Mouse (Mus musculus) Patski (cell line): ENCODE measurements around the gene Exoc5. TPM values are rescaled to one million over a fixed set of nuclear protein-coding genes. Genes with fewer than 3 reads are reported as not detected.

Experiments
- ATAC-seq: fragments of 100-300 bp; one replicate; pipeline ENCODE4 v1.8.0; 2021
- CTCF ChIA-PET: fragments of 350-600 bp; sonication (Branson Sonifier 250); formaldehyde crosslinking; loops from one replicate; lab custom pipeline; 2022; ENCODE audit warnings: inconsistent platforms; lab: Charles Lee
- POLR2A ChIA-PET: fragments of 350-600 bp; sonication (Branson Sonifier 250); formaldehyde crosslinking; loops from one replicate; lab custom pipeline; 2022; ENCODE audit warnings: antibody characterized with exemption, inconsistent platforms; lab: Charles Lee
- DNase-seq: peaks from one replicate; pipeline ENCODE4 v3.0.0-alpha.2; 2011; ENCODE audit warnings: low read depth, low spot score
- H3K27me3 ChIP-seq: fragments of 371-371 bp; one replicate; pipeline ENCODE4 v1.5.1; 2021
- CTCF ChIP-seq: fragments of 100-300 bp; IDR thresholded peaks from one replicate; pipeline ENCODE4 v1.5.1; 2021
- in situ Hi-C: fragments of 300-500 bp; cut with MboI; formaldehyde crosslinking; loops from 3 replicates; pipeline ENCODE4 v1.11.1; 2018; ENCODE audit warnings: low pct_unique_long_range_greater_than_20kb, mixed read lengths
- polyA plus RNA-seq: library from polyadenylated mRNA; unstranded; gene quantifications from one replicate; pipeline ENCODE4 v1.2.3, GENCODE M21; 2021

Exoc5 gene
- polyA plus RNA-seq, 1 experiment from 2014 or later, result 38.4 TPM

DNA sequence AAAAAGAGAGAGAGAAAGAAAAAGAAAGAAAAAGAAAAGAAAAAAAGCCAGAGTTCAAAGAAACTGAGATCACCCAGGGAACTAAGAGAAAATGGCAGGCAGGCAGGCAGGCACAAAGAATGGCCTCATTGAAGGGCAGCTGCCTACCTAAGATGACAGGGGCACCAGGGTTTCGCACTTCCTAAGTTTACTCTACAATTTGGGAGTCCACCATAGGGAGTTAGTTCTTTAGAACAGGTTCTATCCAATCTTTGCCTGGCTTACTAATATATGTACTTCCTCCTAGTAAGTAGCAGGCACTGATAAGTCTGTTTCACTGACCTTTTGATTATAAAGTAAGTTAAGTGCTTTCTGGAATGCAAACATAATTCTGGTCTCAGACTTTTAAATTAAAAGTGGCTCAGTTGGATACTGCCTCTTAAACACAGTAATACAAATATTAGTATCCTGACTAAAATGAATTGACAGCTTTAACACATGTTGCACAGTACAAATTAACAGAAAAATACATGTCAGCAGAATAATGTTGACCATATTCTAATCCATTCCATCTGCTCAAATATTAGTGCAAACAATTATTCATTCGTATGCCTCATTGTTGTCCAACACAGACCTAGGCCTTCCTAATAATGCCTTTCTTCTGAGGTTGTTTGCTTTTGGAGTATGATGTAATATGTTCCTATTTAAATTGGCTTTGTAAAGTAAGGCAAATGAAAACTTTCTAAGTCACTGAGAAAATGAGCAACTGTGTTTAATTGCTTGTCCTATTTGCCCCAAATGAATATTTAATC, 57.9 kb downstream of the Exoc5 start:
- CTCF ChIA-PET, result no interaction called here
- DNase-seq, result no peak
- in situ Hi-C loops, result loop anchor here (25.0 kb wide), 1 partner anchor 1271 kb away; no protein-coding TSS in a partner anchor
- no peak for ATAC-seq
- POLR2A ChIA-PET, result no interaction called here
- H3K27me3 ChIP-seq, result no peaks in the 10 kb centered on the region
- no peak for TF ChIP-seq CTCF

- ATAC-seq (no peak), DNase-seq (no peak)
- in situ Hi-C loops, result loop anchor here (25.0 kb wide), 1 partner anchor 1271 kb away; no protein-coding TSS in a partner anchor
- POLR2A ChIA-PET, result no interaction called here
- CTCF ChIA-PET, result interaction anchor here (0.9 to 1.4 kb wide), 2 partner anchors 10 to 23 kb away, joined by 3 to 4 read pairs; no protein-coding TSS in a partner anchor
- peak; percentile 26 for TF ChIP-seq CTCF
- H3K27me3 ChIP-seq, result no peaks in the 10 kb centered on the region
Measured at GRCm38 (mm10) chr14:49007979-49008378, 58.5 kb downstream of the Exoc5 start.

DNA sequence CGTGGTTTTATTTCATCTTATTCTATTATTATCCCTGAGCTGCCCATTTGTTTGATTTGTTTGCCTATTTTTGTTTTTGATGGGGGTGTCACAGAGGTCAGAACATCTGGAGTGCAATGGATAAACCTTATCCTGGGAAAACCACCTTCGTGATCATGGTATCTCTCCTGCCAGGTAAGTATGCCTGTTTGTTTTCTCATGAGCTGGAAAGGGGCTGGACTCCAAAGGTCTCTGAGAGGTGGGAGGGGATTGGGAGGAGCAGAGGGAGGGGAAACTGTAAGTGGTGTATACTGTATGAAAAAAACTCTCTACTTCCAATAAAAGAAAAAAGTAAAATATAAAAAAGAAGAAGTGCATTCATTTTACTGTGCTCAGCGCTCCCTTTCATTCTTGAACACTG, 64.8 kb downstream of the Exoc5 start:
- ATAC-seq (no peak), DNase-seq (no peak)
- TF ChIP-seq CTCF, result no peak
- ChIA-PET POLR2A (no interaction called here), CTCF (interaction anchor here (1.5 to 1.8 kb wide), 2 partner anchors 19 to 45 kb away, joined by 3 read pairs; no protein-coding TSS in a partner anchor)
- in situ Hi-C loops, result loop anchor here (25.0 kb wide), 1 partner anchor 1264 kb away; no protein-coding TSS in a partner anchor
- H3K27me3 ChIP-seq, result no peaks in the 10 kb centered on the region

- in situ Hi-C loops, result no loop called here
- ATAC-seq, result no peak
- no peak for DNase-seq
Measured at GRCm38 (mm10) chr14:48998795-48999194, 67.7 kb downstream of the Exoc5 start.

DNA sequence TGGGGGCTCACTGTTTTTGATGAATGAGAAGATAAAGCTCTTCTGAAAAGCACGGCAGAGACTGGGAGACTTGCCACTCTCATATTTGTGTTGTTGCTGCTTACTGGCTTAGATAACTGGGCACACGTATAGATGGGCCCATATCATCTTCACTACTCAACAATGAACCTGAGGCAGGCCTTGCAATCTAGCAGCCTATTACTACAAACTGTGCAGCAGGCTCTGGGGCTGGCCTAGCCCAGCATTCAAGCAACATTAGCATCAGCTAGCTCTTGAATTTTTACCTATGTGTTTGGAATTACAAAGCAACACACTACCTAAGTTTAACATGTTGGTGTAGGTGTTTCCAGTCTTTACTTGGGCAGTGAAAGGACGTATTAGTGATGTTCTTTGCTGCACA, 72.6 kb downstream of the Exoc5 start:
- TF ChIP-seq CTCF, result no peak
- no peak for ATAC-seq
- in situ Hi-C loops, result no loop called here
- no peak for DNase-seq
- H3K27me3 ChIP-seq, result no peaks in the 10 kb centered on the region
- POLR2A ChIA-PET, result no interaction called here
- CTCF ChIA-PET, result no interaction called here

More at GRCm38 (mm10) chr14:48998795-48999194, 67.7 kb downstream of the Exoc5 start:
- H3K27me3 ChIP-seq, result no peaks in the 10 kb centered on the region
- ChIA-PET CTCF (no interaction called here), POLR2A (no interaction called here)
- TF ChIP-seq CTCF, result no peak

GRCm38 (mm10) chr14:48992070-48992580, 74.3 kb downstream of the Exoc5 start:
- TF ChIP-seq CTCF, result no peak
- ATAC-seq (no peak), DNase-seq (no peak)
- in situ Hi-C loops, result no loop called here
- CTCF ChIA-PET, result no interaction called here
- no peaks in the 10 kb centered on the region for H3K27me3 ChIP-seq
- POLR2A ChIA-PET, result no interaction called here

GRCm38 (mm10) chr14:48991144-48991522, 75.3 kb downstream of the Exoc5 start:
- DNase-seq (no peak), ATAC-seq (no peak)
- CTCF ChIA-PET, result no interaction called here
- H3K27me3 ChIP-seq, result no peaks in the 10 kb centered on the region
- POLR2A ChIA-PET, result no interaction called here
- no peak for TF ChIP-seq CTCF
- in situ Hi-C loops, result no loop called here

DNA sequence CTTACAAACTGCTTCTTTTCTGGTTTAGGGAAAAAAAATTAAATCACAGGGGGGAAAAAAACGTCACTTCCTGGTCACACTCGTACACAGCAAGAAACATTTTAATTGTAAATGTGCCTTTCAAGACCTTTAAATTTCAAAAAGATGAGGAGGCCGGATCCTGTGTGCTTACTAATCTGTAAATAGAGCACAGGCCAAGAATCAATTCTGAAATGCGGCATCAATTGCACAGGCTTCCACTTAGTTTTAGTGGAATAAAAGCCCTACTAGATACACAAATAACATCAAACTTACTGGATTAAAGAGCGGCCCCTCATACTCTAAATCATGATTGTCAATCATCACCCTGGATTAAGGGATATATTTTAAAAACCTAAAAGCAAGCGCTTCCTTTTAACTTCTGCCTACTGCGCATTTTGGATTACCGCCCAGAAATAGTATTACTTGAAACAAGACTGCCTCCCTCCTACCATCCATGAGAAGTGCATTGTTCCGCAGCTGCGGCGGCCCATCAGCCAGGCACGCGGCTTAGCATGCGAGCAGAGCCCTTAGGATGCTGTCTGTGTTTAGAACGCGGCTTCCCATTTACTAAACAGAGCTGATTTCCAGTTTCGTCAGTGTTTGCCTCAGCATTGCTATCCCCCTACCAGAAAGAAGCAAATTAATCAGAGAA, 75.8 kb downstream of the Exoc5 start:
- DNase-seq (no peak), ATAC-seq (no peak)
- in situ Hi-C loops, result no loop called here
- POLR2A ChIA-PET, result no interaction called here
- CTCF ChIA-PET, result no interaction called here
- no peak for TF ChIP-seq CTCF
- H3K27me3 ChIP-seq, result no peaks in the 10 kb centered on the region

- in situ Hi-C loops, result no loop called here
- ChIA-PET CTCF (no interaction called here), POLR2A (no interaction called here)
- ATAC-seq (no peak), DNase-seq (no peak)
- H3K27me3 ChIP-seq, result no peaks in the 10 kb centered on the region
- TF ChIP-seq CTCF, result no peak
Measured at GRCm38 (mm10) chr14:48989831-48990230, 76.6 kb downstream of the Exoc5 start.

DNA sequence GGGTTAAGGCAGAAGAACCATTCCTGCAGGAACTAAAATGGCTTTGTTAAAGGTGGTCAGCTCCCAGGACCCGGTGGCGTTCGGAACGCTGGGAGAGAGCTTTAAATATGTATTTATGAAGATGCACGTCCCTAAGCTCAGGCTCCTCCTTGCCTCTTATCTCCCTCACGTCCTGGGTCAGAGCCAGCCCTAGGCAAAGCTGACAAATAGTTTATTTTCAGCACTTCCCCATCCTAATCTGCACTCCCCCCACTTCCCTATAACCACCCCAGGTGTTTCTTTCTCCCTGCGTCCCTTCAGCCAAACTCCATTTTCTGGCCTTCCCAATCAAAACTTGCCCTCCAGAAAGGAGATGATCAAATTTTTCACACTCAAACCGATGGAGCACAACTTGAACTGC, 80.2 kb downstream of the Exoc5 start:
- TF ChIP-seq CTCF, result no peak
- ATAC-seq (no peak), DNase-seq (no peak)
- in situ Hi-C loops, result no loop called here
- ChIA-PET POLR2A (no interaction called here), CTCF (no interaction called here)
- H3K27me3 ChIP-seq, result no peaks in the 10 kb centered on the region

DNA sequence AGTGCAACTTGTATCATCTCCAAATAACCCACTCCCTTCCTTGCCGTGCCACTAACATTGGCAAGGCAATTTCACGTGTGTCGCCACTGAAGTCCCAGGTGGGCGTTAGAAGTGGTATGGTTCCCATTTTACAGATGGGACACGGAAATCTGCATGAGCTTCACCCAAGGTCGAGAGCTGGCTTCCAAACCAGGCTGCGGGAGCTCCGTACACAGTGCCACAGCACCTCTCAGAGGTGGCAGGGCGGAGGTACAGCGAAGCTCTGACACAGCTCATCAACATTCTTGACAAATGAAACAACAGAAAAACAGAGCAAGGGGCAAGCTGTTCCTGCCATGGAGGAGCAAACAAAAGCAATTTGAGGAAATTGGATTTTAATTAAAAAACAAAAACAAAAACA, 80.8 kb downstream of the Exoc5 start:
- DNase-seq, result no peak
- POLR2A ChIA-PET, result interaction anchor here (0.7 kb wide), 1 partner anchor 156 kb away, joined by 4 read pairs; no protein-coding TSS in a partner anchor

More for the DNA sequence above, 80.8 kb downstream of the Exoc5 start:
- H3K27me3 ChIP-seq, result no peaks in the 10 kb centered on the region
- no peak for ATAC-seq
- in situ Hi-C loops, result no loop called here
- CTCF ChIA-PET, result no interaction called here
- no peak for TF ChIP-seq CTCF
